Mouse (Mus musculus): ENCODE results near the gene Mboat2.
A peak's percentile ranks its signal among the peaks of the same experiment; 100 is the strongest.

The Mboat2 gene

DNA sequence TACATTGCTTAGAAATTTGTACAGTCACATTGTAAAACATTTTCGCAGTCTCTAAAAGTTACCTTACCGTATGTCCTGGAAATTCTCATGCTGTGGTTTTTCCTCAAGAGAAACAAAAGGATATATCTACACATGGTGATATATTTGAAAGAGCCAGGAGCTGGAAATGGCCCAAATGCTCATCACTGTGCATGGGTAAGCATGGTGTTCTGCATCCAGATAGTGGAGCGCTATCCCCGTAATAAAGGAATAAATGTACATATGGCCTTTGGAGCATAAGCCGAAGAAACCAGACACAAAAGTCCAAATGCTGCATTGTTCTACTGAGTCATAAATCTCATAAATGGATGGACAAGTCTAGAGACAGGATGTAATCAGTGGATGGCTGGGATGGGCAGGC is 72.1 kb downstream of the Mboat2 start:
- no peak for DNase-seq

DNA sequence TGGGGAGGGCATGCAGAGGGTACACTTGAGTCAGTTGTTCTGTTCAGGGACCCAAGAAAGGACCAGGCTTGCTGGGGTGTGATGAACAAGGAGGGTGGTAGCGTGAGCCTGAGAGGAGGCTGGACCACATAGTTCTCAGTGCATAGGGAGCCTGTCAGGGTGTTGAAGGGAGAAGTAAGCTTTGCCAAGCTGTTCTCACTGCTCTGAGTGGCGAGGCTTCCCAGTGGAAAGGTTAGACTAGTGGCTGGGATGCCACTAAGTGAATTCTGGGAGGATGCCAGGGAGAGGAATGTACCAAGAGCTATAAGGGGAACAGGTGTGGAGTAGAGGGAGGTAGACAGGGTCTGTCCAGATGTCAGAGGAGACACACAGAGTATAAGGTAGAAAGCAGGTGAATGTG is 77.2 kb downstream of the Mboat2 start:
- DNase-seq = no peak

DNA sequence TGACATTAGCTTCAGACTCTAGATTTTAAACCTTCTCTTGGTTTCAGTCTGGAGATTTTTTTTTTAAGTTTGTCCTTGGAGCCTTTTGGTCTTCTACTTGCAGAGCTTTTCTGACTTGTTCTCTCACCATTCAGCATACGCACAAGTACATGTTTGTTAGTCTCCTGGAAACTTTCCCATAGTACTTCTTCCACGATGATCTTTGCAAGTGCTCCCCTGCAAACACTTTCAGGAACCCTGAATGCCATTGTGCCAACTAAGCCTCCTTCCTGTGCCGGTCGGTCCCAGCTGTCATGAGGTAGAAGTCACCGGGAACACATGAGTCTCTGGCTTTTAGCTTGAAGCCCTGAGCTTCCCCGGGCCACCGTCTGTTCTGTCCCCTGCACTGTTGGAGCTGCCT is 79.0 kb downstream of the Mboat2 start:
- DNase-seq = no peak

DNA sequence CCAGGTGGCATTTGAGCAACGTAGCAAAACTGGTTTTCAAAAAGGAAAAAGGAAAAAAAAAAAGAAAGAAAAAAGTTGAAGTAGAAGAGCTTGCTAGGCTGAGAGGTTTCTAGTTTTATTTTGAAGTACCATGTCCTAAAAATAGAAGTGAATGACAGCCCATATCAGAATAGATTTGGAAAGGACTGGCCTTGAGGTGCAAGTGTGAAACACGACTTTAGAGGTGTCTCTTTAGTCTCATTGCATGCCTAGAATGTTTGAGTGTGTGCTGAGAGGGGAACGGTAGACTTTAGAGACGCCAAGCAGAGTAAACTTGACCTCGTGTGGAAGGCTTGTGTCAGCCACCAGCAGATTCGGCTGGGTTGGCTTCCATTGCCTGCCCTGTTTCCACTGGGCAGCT is 81.5 kb downstream of the Mboat2 start:
- DNase-seq = no peak

- DNase-seq = no peak
These were observed 82.2 kb downstream of the Mboat2 start for GRCm38 (mm10) chr12:24912876-24913275.

DNA sequence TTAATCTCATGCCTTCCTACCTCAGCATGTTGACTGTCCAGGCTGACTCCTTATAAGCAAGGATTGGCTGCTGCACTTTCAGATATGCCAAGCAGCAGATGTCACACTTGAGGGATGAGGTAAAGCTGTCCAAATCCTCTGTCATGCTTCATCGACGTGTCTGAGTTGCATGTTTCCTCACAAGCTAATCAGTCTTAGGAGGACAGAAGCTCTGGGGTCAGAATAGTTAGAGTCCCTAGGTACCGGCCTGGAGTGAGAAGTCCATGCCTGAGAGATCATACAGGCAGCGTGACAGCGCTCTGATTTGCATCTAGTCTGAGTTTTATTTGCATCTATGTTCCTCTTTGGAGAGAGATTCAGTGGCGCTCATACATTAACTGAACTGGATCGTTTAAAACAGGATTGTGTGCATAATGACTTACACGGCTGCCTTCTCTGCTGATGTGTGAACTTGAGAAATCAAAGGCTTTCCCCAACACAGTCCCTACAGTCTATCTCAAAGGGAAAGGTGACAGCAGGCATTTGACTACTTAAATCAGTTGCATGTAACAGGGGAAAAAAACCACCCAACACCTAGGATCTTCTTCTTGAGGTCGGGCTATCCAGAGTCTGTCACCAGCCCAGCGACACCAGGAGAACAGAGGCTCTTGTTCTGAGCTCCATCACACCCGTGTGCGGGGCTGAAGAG is 88.0 kb downstream of the Mboat2 start:
- DNase-seq = peak; percentile 31

- no peak for DNase-seq
These were observed 90.2 kb downstream of the Mboat2 start for GRCm38 (mm10) chr12:24920861-24921260.

DNA sequence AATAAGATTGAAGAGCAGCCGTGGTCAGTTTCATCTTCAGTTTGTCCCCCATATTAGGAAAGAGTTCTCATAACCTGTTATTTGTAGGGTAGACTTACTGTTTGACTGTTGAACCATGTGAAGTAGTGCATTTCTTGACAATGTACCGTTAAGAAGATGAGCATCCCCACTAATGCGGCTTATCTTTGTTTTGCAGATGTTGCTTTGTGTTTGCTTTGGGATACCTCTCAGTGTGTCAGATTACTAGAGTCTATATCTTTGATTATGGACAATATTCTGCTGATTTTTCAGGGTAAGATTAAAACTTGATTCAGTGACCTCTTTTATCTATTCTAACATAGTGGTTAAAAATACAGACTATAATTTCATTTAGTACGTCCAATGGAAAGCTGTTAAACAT is 93.3 kb downstream of the Mboat2 start:
- no peak for DNase-seq

GRCm38 (mm10) chr12:24925276-24925675 is 94.6 kb downstream of the Mboat2 start:
- DNase-seq = no peak

- DNase-seq = no peak
These were observed 95.0 kb downstream of the Mboat2 start for GRCm38 (mm10) chr12:24925684-24926083.

GRCm38 (mm10) chr12:24928051-24928748 is 97.5 kb downstream of the Mboat2 start:
- DNase-seq = peak; percentile 51

DNA sequence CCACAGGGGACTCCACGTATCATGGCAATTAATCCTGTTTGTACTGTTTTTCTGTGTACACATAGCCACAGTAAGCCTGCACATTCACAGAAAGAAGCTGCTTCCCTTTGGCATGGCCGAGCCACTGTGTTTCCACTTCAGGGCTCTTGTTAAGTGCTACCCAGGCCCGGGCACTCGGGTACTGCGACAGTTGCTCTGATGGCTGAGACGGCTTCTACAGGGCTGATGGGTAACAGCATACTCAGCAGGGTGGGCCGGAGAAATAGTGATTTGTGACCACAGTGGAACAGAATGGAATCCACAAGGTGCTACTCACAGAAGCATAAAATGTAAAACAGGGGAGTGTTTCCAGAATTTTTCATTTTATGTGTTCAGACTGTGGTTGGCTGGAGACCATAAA is 98.4 kb downstream of the Mboat2 start:
- DNase-seq = no peak

GRCm38 (mm10) chr12:24930760-24931159 is 100.1 kb downstream of the Mboat2 start:
- DNase-seq = no peak

- DNase-seq = no peak
These were observed 101.4 kb downstream of the Mboat2 start for GRCm38 (mm10) chr12:24932120-24932519.

GRCm38 (mm10) chr12:24933206-24933775 is 102.6 kb downstream of the Mboat2 start:
- no peak for DNase-seq

GRCm38 (mm10) chr12:24933996-24934395 is 103.3 kb downstream of the Mboat2 start:
- no peak for DNase-seq

GRCm38 (mm10) chr12:24936281-24936680 is 105.6 kb downstream of the Mboat2 start:
- DNase-seq = no peak

- no peak for DNase-seq
These were observed 108.7 kb downstream of the Mboat2 start for GRCm38 (mm10) chr12:24939372-24939771.

DNA sequence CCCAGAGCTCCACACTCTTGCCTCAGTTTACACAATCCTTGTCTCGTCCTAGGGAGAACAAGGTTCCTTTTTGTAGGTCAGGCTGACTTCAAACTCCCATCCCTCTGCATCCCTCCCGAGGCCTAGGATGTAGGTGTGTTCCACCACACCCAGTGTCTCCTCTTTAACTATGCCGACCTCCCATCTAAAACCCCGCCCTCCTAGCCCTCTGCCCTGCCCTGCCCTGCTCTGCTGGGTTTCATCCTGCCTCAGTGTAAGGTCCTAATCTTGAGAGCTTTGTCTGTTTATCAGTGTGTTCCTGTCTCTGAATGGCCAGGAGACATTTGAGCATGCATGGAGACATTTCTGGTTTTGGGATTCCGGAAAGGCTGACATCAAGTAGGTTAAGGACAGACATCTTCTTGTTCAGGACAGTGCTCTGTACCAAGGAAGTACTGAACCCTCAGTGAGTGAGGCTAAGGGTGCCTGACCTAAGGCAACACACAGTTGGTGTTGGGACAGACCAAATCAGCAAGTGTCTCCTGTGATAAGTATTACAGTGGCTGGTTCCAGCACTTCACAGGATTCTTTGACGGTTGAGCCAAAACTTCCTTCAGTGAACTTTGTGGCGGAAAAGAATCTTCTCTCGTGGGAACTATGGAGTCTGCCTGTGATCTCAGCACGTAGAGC is 112.1 kb downstream of the Mboat2 start:
- no peak for DNase-seq

- no peak for DNase-seq
These were observed 112.7 kb downstream of the Mboat2 start for GRCm38 (mm10) chr12:24943427-24943826.

DNA sequence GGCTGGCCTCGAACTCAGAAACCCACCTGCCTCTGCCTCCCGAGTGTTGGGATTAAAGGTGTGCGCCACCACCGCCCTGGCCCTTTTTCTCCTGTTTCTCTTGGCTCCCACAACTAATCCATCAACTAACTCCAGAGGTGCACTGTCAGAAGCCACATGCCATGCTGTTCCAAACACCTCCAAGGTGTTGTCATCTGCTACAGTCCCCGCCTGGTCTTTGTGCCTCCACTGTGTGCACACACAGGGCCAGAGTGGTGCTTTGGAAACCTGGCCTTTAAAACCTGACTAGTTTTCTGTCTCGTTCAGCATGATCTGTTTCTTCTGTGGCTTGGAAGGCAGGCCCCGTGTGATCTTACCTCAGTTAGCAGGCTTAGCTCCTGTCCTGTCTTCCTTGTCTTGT is 113.9 kb downstream of the Mboat2 start:
- DNase-seq = no peak

DNA sequence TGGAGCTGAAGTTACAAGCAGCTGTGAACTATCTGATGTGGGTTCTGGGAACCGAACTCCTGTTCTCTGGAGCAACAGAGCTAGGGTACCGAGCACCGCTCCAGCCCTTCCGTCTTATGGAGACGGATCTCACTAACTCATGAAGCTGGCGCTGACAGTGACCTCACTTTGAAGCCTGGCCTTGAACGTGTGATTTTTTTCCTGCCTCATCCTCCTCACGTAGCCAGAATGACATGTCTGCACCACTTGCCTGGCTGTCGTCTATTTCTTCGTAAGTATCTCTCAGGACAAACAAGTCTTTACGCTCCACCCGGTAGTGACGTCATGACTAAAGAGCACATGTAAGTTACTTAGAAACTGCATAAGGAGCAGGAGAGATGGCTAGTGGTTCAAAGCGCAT is 116.4 kb downstream of the Mboat2 start:
- DNase-seq = no peak

DNA sequence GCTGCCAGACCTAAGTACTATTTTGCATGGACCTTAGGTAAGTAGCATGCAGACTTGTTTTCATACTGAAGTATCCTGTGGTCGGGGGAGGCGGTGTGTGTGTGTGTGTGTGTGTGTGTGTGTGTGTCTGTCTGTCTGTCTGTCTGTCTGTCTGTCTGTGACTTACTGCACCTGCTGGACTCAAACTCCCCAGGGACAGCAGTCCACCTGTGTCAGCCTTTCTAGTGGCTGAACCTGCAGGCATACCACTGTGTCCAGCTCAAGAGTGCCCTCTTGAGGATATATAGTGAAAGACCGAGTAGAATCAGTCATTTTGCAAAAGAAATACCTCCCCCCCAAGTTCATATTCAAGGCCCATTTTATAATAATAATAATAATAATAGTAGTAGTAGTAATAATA is 117.7 kb downstream of the Mboat2 start:
- peak; percentile 73 for DNase-seq
